Mouse (Mus musculus) layer of hippocampus, postnatal 25 days (tissue): ENCODE data around the gene Gnptab. TPM values are rescaled to one million over a fixed set of nuclear protein-coding genes. Genes with fewer than 3 reads are reported as not detected.
A peak's percentile ranks its signal among the peaks of the same experiment; 100 is the strongest.
"Not testable (repeated sequence)": the region's sequence is repeated elsewhere in the genome, so short reads cannot be mapped to it uniquely, and the experiment has no call there.

Source experiments
- DNase-seq, 2 experiments: peaks; one replicate each; pipeline ENCODE4 v3.0.0; 2022; ENCODE audit warnings: mixed read lengths in 2 of 2, low spot score in 1 of 2; ENCODE audit errors: extremely low spot score in 1 of 2
- total RNA-seq, 2 experiments: library from RNA; stranded (reverse); gene quantifications; 2 replicates each; pipeline ENCODE4 v1.2.3; 2021

The Gnptab gene
- total RNA-seq = 10 to 100 TPM; 73.6 to 82.2 TPM

DNA sequence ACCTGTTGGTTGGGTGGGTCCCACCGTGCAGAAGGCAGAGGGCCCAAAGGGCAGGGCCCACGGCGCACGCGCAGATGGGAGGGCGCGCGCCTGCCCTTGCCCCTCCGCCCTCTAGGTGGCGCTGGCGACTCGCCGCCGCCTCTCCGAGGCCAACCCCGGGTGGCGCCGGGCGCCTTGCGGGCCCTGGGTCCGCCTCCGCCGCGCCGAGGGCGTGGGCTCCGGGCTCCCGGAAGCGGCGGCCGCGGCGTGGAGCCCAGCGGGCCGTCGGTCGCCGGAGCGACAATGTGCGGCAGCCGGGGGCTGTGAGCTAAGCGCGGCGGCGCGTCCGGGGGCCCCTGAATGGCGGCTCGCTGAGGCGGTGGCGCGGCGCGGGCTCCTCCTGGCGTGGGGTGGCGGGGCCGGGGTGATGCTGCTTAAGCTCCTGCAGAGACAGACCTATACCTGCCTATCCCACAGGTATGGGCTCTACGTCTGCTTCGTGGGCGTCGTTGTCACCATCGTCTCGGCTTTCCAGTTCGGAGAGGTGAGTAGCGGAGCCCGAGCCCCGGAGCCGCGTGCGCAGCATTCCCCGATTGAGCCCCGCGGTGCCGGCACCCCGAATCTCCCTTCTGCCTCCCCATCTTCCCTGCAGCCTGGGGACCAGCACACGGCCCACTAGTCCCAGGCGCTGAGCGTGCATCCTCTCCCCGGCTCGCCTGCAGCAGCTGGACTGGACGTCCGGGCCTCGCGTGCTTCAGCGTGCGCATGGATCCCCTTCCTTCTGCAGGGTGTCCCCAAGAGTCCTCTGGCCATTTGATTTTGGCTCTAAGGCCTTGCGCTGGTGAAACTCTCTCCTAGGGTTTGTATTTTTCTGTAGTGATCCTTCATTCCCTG is at the start of gene Gnptab, which contains the start of gene Dram1:
TSS of gene Gnptab (plus strand) at position 120 of the 873 bp plus-strand sequence.
TSS of gene Dram1 (minus strand) at position 68 of the 873 bp plus-strand sequence.
- DNase-seq = peak; percentile 84 to 97

DNA sequence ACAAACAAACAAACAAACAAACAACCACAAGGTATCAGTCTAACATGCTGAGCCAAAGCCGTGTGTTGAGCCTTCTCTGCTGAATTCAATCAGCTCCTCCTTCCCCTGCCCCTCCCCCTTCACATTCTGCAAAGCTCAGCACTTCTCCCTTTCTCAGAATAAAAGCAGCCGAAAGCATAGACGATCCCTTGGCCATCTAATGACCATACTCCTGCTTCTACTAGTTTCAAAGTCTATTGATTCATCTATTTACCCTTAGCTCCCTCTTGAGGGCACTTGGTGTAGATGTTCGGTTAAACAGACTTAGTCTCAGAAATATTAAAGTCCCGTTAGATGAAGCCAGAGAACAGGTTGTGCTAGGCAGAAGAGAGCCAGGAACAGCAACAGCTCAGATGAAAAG is 48.2 kb upstream of the Gnptab start:
- DNase-seq = no peak

DNA sequence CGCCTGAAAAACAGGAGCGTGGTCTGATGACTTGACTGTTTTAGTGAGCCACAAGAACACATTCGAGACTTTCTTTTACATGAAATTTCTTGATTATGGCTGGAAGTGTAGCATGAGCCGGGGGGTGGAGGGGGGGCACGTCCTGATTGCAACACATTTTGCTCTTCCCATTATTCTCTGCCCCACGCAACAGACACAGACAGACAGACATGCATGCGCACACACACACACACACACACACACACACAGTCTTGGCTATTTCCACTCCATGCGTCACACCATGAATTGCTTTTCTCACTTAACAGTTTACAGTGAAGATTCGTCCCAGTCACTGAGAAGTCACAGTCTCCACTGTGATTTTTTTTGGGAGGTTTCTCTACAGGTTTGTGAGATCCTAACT is 38.3 kb upstream of the Gnptab start:
- no peak for DNase-seq

DNA sequence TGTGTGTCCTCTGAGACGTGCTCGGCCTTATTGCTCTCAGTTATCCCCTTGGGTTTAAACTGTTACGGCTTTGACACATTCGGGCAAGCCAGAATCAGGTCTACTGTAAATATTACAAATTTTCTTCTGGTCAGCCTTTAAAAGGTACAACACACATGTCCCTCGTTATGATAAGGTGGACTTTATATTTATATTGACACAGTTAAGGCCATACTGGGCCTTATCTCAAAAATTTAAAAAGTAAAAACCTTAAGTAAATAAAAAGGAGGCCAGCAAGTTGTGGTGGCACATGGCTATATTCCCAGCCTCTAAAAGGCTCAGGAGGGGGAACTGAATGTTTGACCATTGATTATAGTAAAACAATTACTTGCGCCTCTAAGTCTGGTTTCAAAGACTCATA is 37.6 kb upstream of the Gnptab start:
- no peak for DNase-seq

DNA sequence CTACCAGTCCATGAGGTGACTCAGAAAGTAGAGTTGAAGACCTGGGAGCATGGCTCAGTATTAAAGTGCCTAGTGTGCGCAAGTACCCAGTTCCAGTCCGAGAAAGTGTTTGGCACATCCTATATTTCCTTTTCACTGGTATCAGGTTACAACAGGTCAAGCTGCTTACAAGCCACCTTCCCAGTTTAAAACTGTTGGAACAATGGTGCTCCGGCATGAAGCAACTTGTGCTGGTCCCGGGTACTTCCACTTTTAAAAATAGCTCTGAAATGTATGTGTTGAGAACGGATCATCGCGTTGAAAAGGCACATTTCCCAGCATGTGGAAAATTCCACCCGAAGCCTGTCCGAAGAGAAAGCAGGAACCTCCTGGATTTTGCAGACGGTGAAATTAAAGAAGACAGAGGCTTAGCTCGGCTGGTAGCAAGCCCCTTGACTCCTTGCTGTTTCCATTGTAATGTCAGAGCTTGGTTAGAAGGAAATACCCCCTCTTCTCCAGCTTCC is 33.0 kb upstream of the Gnptab start:
- no peak for DNase-seq

DNA sequence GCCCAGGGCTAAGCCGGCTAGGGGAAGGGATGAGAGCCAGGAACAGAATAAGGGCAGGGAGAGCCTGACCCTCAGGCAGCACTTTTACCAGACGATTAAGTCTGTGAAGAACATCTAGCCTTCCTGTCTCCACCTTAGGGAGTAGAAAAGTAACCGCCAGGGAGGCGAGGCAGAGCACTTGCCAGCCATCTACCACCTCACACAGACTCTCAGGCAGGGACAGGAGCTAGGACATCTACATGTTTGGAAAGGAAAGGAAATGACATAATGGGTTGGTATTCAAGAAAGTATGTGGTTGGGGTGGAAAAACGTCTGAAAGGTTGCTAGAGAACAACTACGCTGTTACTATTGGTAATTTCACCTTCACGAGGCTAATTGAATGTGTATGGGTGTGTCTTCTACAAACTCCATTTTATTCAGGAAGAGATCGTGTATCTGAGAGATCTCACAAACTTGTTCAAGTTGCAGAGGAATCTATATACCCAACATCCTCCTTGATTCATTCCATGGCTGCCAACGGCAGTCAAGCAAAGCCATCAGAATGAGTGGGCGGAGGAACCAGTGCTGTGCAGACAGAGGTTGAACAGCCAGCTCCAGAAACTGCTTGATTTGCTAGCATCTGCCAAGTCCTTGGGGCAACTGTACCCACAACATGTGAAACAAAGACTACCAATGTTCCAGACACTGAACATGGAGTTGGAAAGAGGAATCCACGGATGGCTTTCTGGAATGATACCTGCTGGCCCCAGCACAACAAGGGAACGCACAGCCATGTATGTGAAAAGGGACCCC is 32.3 kb upstream of the Gnptab start:
- DNase-seq = no peak

DNA sequence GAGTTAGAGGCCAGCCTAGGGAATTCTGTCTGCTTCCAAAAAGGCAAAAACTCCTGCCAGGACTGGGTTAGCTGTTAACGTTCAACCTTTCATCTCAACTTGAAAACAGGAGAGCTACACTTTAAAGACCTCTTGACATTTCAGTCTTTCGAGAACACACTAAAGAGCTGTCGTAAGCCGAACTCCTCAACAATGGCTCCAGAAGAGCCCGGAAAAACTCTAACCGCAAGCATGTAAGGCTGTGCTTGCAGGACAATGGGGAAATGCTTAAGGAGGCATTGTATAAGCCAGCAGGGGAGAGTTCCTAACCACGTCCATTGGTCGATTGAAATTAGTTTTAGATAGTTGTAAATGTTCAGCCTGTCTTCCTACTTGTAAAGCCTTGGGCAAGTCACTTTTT is 29.1 kb upstream of the Gnptab start:
- DNase-seq = no peak

DNA sequence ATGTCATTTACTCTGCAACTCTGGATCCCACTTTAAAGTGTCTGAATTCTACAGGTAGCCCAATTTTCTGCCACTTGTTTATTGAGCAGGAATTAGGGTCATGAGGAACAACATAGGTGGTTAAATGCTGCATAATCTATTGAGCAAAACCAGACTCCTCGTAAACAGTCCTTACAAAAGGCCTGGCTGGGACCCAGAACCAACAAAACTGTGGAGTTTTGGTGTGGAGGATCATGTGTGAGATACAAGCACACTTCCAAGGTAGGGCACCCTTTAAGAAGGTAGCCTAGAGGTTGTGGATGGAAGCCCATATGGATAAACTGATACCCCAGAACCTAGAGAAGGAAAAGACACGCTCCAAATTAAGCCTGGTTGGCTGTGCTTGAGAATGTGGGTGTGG is 28.2 kb upstream of the Gnptab start:
- DNase-seq = no peak

DNA sequence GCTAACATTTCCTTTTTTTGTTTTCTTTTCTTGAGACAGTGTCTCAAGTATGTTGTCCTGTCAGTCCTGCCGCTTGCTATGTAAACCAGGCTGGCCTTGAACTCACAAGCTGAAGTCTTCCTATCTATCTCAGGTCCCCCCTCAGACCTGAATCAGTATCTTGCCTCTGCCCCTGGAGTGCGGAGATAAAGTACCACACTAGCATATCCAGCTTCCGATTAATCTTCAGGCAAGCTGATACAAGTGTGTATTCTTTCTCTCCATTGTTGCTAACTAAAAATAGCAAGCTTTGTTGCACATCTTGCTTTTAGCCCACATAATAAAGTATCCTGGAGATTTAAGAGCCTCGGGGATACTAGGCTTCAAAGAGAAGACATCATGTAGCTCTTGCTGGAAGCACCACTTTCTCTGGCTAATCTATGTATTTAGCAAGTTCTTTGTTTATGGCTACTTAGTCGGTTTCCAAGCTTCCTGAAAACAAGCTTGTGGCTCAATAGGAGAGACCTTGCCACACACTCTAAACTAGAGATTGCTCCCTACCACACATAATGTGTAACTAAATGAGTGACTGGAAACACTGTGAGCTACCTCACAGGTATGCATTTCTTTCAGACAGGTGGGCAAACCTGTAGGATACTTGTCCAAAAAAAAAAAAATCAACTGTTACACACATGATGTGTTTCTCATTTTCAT is 27.4 kb upstream of the Gnptab start:
- no peak for DNase-seq

DNA sequence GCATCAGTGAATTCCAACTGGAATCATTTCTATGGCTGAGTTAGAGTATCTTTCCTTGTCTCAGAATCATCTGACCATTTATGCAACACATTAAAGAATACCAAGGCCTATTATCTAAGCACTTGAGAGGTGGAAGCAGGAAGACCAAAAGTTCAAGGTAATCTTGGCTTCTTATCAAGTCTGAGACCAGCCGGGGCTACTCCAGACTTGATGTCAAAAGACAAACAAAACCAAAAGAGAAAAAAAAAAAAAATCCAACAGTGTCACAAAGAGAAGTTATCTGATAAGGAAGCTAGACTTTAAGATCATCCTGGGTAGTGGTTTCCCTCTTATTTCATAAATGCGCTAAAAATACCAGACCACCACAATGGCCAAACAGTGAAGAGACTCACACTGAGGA is 26.4 kb upstream of the Gnptab start:
- DNase-seq = no peak

DNA sequence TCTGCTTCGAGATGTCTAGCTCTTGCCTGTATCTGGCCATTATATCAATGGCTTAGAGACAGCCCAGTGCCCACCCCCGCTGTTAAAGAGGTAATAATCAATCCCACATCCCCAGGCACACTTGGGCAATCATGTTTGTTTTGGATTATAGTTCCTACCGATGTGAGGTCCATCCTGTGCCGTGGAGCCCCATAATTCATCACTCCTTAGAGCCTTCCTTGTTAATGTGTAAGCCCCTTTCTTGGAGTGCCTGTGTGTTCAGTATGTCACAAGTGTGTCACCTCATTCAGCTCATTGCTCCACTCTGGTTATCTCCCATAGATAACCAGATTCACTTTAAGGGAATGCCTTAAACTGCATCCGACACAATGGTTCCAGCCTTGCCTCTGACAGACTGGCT is 24.3 kb upstream of the Gnptab start:
- DNase-seq = no peak

DNA sequence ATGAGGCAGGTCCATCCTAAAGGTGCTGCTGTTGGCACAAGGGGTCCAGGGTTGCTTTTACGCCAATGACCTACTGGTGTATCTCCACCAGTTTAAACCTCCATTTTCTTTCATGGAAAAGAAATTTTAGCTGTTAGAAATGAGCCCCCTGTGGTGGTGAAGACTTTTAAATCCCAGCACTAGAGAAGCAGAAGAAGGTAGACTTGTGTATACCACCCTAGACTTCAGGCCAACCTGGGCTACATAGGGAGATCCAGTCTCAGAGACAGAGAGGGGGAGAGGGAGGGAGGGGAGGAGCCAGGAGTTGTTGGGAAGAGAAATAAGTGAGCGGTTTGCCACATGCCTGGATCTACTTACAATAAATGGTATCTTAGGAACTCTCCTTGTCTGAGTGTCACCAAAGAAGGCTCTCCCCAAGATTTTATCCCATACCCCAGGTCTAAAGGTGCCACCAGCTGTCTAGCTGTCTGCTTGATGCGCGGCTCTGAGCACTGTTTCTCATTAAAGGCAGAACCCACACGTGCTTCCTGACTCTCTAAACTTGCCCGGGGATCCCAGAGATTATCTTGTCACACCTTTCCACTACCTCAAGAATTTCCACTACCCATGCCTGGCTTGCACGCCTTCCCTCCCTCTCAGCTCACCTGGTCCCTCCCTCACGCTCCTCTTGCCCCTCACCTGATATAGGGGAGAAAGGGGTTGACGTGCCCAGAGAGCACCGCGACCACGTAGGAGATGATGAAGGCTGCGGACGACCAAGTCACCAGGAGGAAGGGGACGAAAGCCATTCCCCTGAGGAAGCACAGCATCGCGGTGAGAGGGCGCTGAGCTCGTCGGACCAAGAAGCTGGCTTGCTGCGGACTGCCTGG is 22.6 kb upstream of the Gnptab start:
- DNase-seq = no peak

DNA sequence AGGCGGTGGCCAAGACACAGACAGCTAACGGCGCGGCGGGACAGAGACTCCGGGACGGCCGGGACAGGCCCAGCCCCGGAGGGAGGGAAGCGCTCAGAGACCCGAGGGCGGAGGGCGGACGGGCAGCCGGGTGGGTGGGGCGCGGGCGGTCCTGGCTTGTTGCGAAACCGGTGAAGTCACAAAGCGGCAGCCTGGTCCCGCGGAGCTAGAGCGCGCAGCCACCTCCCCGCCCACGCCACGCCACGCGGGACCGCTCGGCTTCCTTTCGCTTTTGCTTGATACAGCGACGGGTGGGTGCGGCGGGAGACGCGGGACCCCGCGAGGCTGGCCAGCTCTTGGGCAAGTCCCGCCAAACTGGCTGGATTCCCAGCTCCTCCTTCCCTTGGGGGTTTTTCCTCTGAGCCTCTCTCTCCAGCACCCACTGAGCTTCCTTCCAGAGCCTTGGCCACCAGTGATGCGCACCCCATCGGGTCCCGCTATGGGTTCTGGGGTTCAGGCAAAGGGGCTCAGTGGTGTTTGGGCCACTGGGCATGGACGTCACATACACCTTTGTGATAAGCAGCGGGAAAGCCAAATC is 21.9 kb upstream of the Gnptab start:
- DNase-seq = peak; percentile 40 to 42

DNA sequence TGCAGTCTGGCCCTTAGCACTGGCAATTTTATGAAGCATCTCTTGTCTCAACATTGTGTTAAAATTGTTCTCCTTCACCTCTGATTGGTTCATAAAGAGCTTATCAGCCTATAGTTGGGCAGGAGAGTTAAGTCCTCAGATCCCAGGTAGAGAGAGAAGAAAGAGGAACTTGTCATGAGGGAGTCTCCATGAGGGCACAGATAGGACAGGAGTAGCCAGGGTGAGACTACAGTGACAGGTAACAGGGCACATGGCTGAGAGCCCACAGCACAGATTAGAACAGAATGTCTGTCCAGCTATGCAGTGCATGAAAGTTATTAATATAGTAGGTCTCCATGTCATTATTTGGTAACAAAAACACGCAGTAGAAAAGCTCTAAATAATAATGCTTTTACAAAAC is 16.7 kb upstream of the Gnptab start:
- DNase-seq = no peak

DNA sequence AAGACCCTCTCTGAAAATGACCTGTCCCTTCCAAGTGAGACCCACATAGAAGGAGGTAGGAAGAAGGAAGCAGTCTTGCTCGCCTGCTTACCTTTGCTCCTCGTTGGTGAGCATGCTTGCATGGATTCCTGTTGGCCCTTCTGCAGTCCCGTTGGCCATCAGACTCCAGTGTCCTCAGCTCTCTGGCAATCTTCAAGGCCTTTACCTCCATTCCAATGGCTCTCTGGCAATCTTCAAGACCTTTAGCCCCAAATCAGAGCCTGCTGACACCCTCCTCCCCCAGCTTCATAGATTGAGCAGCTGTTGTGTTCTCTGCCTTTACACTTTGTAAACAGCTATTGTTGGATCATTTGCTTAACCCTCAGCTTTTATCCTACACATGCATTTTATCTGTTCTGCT is 14.7 kb upstream of the Gnptab start:
- DNase-seq = no peak

DNA sequence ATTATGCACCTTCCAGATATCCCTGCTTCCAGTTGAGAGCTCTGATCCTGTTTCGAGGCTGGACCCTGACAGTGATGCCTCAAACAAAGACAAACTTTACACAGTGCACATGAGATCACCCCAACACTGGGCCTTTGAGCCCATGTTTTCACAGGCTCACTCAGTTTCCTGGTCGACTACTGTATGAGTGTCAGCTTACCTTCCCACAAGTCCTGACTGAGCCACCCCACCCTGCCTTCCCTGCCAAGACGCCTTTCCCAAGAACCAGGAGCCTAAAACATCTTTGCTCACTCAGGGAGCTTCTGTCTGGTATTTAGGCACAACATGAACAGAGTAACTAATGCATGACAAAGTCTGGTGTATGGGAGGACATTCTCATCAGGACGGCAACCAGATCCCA is 9.7 kb upstream of the Gnptab start:
- DNase-seq = no peak

DNA sequence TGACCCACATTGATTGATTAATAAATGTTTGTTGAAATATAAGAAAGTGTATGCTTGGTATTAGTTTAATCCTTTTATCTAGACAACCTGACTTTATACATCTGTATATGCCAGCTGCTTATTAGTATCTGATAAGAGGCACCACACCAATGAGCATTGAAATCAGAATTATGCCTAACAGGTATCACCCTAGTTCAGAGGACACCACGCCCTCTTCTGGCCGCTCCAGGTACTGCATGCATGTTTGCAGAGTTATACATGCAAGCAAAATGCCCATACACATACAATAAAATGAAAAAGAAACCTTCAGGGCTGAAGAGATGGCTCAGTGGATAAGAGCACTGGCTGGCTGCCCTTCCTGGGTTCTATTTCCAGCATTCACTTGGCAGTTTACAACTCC is 7.1 kb upstream of the Gnptab start:
- no peak for DNase-seq

DNA sequence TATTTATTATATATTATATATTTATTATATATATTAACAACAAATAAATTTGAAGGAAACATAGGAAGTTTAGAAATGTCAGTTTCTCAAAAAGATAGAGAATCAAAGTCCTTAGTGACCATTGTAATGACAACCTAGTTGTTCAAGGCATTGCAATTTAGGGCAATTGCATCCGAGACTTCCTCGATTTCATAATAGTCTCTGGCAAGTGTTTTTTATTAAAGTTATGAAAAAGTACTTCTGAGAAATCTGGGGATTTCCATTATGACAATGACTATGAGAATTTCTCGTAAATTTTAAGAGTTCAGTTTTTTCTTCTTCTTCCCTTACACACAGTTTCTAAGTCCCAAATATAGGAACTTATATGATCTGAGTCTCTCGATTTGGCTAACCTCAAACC is 6.5 kb upstream of the Gnptab start:
- no peak for DNase-seq

DNA sequence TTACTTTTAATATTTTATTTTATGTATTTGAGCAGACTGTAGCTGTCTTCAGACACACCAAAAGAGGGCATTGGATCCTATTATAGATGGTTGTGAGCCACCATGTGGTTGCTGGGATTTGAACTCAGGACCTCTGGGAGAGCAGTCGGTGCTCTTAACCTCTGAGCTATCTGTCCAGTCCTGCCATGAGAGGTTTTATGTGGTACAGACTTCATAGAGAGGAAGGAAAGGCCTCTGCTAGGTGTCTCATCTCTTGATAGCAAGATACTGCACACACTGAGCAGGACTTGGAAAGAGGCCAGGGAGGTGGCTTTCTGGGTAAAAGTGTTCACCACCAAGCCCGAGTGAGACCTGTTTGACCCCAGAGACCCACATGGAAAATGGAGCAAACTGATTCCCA is 6.0 kb upstream of the Gnptab start:
- DNase-seq = not testable (repeated sequence)

DNA sequence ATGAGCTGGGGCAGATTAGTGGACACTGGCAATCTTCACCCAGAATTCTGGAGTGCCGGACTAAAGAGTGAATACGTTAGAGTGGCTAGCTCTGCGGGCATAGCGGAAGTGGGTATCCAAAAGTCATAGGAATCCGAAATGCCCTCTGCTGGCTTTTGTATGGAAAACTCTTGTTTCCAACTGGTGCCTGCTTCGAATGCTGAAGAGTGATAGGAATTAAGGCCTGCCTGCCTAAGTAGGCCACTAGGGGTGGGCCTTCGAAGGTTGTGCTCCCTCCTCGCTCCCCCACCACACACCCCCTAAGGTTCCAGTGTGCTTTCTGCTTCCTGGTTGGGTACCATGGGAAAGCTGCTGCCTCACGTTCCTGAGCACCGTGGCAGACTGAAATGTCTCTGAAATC is 3.9 kb upstream of the Gnptab start:
- DNase-seq = no peak
